Mouse (Mus musculus): Measurements from ENCODE around the gene Rai2. TPM values are rescaled to one million over a fixed set of nuclear protein-coding genes. Genes with fewer than 3 reads are reported as not detected.

Gene Rai2
- 10 to 100 TPM; 10.8 to 15.3 TPM for total RNA-seq (2021)
- long read RNA-seq, transcript Rai2-202 (2 exons, 2,165 nt): major isoform, 6 of 9 reads
- long read RNA-seq, partial matches to known transcripts: 1 of 9 reads
- long read RNA-seq, other reads (novel, unspliced or antisense): 0 of 9 reads

DNA sequence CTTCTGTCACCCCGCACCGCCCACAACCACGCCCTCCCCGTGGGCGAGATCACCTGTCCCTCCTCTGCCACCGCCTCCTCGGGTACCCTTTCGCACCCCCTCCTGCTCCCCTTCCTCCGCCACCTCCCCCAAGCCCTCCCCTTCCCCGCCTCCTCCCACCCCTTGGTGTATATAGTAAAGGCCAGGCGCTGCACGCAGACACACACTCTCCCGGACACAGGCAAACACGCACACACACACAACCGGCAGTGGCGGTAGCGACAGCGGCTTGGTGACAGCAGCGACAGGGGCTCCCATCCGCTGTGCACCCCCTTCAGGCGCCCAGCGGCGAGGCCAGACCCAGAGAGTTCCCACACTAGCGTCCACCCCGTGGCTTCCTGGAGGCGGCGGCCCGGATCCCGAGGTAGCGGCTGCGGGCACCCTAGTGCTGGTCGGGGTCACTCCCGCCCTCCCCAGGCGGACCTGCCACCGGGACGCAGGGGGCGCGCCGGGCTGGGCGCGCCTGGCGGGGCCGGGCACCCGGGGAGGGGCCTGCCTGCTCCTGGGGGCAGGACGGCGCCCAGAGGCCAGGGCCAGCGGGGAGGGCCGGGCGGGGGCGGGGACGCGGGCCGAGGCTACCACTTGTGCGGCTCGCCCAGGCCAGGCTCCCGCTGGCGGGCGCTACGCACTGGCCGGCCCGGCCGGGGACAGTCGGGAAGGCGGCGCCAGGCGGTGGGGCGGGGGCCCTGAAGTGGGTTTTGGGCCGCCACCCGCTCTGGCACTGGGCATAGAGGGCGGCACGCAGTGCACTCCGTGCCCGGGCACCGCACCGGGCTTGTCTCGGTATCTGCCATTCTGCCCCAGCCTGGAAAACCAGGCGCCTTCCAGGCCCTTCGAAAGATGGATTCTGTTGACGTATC is at the start of gene Rai2:
Gene Rai2, plus strand, starts transcription at position 205 of the 899 bp plus-strand sequence.
- peak in 1 of 2 experiments; percentile 18 for DNase-seq (ENCODE audit: low spot score in 2 of 2)

DNA sequence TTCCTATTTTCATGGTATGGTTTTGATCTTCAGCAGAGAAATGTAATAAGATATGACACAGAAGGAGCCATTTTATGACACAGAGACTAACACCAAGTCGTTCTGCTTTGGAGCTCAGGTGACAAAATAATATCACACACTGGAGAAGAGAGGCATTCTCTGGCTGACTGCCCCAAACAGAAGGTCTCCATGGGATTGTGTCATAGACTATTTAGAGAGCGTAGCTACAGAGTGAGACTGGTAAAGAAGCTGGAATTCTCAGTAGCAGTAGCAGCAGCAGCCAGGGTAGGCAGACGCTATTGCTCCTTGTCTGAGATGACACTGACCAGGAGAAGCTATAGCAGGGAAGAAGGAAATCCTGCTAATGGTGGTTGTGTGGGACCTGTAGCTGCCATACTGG is 27.5 kb upstream of the Rai2 start:
- no peak for DNase-seq (ENCODE audit: low spot score in 2 of 2)

DNA sequence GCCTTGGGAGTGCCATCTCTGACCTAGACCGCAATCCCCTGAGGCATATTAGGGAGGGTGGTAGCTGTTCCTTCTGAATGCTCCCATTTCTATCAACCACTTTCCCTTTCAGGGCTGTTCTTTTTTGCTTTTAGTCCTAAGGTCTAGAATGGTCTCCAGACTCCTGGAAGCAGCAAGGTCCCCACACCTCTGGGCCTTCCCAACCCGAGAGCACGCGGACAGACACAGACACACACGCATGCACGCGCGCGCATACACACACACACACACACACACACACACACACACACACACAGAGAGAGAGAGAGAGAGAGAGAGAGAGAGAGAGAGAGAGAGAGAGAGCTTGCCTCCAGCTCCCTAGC is 385 bp upstream of the Rai2 start:
- no peak for DNase-seq (ENCODE audit: low spot score in 2 of 2)

DNA sequence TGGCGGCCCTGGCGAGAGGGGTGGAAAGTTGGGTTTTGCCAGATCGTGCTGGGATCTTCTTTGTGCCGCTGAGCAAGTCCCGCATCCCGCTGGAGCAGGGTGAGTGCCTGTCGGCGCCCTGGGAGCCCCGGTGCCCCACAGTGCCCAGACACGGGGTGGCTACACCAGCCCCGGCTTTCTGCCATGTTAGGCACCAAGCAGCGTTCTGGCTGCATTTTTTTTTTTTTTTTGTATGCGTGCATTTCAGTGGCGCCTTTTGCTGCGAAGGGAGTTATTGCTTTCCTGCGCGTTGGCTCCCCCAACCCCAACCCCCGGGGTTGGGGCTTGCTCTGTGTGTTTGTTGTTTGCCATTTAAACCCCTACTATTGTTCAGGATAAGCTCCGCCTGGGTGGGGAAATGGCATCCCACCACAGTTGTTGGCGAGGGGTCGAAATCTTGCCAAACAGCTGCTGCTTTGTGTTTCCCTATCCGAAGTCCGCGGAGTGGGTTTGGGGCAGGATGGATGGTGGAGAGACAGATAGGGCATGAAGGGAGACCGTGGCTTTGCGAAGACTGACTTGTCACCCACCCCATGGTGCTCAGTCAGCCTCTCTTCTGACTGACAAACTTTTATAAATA is 1.0 kb downstream of the Rai2 start:
- DNase-seq (ENCODE audit: low spot score in 2 of 2): peak in 1 of 2 experiments; percentile 7

DNA sequence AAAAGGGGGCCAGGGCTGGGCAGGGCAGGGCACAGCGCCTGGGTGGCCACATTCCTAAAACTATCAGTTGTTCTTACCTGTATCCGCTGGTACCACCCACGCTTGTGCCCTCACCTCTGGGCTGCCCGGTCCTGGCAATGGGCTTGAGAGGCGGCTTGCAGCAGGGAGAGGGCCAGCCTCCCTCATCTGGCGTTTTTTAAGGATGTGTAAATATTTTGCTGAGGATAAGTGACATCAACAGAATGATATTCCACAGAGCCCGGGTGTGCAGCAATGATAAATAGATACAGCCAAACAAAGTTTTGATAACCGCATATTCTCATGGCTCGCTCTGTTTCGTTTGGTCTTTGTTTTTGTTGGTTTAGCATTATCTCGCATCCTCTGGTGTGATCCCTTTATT is 1.7 kb downstream of the Rai2 start:
- DNase-seq (ENCODE audit: low spot score in 2 of 2): no peak

DNA sequence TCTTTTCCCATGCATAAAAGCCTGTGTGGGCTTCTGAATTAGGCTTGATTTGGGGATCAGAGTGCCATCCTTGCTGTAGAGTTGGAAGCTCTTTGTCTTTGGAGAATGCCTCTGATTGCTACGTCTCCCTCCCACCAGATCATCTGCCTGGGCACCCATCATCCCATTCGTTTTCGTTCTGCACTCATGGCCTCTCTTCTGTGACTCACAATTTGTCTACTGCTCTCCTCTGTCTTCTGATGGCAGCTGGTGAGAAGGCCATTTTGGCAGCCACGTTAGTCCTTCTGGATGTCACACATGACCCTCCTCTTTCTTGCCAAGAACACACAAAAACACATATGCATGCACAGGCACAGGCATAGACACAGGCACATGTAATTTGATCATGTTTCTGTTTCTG is 4.2 kb downstream of the Rai2 start:
- DNase-seq (ENCODE audit: low spot score in 2 of 2): no peak

DNA sequence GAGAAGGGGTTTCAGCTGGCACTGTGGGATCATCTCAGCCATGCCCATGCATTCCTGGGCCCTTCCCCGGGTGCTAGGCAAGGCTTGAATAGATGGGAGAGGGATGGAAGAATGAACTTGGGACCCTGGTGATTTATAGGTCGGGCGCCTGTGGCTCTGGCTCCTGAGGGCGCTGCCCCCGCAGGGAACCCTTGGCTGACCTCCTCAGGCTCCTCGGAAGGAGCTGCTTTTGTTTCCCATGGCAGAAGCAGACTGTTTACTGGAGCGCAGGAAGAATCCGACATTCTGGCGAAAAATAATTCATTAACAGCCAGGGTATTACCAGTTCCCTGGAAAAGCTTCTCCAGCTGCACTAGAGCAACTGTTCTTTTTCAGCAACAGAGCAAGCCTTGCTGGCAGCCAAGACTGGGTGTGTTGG is 6.5 kb downstream of the Rai2 start:
- DNase-seq (ENCODE audit: low spot score in 2 of 2): peak in 1 of 2 experiments; percentile 41

DNA sequence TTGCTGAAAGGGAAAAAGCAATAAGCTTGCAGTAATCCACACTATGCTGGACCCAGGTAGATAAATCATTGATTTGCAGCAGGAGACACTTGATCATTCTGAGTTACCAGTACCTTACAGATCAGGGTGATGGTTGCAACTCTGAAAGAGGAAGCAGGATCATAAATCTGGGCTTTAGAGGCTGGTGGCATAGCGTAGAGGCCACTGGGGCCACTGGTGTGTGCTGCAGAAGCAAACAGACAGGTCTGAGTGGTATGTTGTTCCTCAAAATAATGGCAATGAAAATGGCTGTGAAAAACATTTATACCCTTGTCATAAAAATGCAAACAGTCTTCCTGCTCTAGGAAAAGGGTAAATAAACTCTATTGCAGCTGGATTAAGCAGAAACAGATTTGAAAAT is 9.4 kb downstream of the Rai2 start:
- DNase-seq (ENCODE audit: low spot score in 2 of 2): no peak

DNA sequence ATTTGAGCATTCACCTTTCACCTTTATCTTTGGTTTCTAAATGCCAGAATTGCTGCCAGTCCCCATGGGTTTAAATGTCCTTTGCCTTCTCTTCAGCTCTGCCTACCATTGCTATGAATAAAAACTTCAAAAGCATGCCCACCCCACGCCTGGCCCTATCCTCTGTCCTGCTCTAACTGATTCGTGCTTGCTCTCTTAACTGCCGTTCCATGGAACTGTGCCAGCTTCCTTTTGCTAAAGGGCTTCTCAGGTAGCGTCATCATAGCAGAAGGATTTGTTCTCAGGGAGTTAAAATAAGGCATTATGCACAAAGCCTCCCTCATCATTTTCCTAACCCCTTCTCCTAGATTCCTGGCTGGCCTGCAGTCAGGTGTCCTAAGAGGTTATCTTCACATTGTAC is 11.6 kb downstream of the Rai2 start:
- no peak for DNase-seq (ENCODE audit: low spot score in 2 of 2)

DNA sequence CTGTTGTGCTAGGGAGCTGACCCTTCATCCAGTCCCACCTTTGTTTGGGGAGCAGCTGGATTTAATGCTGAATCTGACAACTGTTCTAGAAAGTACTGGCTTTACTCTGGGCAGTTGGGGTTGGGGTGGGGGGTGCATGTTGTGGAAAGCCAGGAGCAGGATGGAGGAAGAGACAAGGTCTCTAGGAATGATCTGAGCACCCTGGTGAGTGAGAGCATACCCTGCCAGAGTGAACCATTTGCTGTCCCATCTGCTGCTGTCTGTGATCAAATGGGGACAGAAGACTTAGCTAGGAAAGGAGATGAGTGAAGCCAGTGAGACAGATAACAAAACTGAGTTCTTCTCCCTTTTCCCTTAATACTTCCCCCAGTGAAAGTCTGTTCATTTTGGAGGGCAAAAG is 13.2 kb downstream of the Rai2 start:
- no peak for DNase-seq (ENCODE audit: low spot score in 2 of 2)

DNA sequence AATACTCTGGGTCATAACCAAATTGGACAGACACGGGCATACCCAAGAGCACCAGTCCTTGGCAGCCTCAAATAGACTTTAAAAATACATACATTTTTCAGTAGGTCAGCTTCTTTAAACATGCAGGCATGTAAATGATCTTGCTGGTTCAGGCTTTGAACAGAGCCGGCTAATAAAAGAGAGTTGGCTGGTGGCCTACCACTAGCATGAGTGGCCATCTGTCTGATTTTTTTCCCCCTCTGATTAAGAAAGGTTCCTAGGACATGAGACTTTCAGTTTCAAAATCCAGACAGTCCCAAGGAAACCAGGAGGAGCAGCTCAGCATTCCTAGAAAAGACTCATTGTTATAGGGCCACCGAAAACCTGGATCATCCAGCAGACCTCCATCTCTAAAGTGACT is 15.0 kb downstream of the Rai2 start:
- DNase-seq (ENCODE audit: low spot score in 2 of 2): no peak

DNA sequence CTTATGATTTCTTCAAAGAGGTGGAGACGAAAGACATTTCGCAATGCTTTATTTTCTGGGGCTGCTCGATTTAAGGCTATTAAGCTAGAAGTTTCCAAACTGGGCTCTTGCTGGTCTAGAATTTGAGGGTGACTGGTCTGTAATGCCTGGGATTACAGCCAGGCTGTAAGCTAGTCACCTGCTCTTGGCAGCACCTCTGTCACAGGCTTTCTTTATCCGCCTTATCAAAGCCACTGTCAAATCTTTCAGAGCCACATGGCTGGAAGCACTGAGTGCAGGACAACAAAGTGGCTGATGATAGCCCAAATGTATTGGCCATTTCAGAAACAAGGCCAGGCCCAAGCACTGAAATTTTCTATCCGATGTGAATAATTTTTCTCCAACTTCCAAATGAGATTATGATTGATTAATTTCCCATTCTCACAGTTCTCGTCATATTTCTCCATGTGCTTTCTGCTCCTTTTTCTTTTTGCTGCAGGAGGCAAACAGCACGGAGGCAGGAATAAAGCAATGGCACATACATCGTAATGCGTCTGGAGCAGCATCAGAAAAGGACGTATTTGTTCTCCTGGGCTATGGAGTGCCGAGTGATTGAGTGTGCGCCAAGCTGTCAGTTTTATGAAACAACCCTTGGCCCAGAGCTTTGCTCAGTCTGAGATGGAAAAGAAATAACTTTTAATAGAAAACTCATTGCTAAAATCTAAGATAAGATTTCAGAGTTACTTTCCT is 16.9 kb downstream of the Rai2 start:
- DNase-seq (ENCODE audit: low spot score in 2 of 2): no peak

DNA sequence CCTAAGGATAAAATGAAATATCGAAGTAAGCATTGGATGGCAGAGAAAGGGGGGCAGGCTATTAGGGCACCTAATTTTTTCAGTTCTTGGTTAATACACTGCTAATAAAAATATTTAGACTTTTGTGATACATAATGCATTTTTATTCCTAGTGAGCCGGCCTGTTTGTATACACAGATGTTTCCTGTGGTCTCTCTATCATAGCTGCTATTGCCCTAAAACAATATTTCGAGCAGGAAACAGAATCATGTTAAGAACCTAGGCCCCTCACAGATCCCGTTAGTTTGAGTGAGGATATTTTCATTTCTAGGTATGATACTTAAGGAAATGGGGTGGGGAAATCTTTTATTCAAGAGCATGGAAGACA is 17.4 kb downstream of the Rai2 start:
- no peak for DNase-seq (ENCODE audit: low spot score in 2 of 2)

DNA sequence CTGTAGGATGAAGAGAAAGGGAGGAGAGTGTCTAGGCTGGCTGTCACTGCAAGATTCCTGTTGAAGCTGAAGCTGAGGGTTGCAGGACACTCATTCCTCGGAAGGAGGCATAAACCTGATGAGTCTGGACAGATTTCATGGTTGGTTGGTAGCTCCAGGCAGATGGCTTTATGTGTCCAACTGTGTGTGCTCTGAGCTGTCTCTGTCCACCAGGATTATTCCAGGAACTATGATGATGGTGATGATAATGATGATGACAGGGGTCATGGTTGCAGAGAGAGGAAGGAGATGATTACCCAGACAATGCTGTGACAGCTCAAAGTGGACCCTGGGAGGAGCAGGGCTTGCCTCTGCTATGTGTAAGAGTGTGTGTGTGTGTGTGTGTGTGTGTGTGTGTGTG is 22.5 kb downstream of the Rai2 start:
- no peak for DNase-seq (ENCODE audit: low spot score in 2 of 2)

DNA sequence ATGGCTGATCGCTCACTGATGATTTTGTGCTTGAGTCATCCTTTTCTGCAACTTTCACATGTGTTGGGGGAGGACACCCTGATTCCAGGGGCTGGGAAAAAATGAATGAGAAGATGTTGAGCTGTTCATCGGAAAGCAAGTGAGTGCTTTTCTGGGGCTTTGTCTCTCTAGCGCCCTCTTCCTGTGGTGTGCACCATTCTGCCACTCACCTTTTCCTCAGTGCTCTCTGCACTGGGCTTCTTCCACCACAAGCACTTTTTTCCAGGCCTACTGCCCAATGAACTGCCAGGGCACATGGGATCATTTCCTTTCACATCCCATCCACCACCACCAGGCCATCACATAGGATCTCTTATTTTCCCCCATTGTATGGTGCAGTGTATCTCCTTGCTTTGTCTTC is 26.2 kb downstream of the Rai2 start:
- DNase-seq (ENCODE audit: low spot score in 2 of 2): no peak

DNA sequence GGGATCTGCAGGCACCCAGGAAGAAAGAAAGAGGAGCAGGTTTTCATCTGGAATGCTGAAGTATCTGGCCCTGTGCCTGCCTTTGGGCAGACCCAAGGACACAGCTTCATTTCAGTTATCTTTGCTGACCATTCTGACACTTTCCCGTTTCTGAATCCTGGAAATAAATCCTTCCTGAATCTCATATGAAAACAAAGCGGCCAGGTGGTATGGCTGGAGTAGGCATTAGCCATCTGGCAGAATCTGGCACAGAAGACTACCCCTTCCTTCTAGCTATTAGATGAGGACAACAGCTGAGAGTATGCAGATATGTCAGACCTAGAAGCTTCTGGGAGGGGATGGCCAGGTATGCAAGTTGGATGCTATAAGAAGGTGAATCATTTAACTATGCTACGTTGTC is 28.4 kb downstream of the Rai2 start:
- no peak for DNase-seq (ENCODE audit: low spot score in 2 of 2)

DNA sequence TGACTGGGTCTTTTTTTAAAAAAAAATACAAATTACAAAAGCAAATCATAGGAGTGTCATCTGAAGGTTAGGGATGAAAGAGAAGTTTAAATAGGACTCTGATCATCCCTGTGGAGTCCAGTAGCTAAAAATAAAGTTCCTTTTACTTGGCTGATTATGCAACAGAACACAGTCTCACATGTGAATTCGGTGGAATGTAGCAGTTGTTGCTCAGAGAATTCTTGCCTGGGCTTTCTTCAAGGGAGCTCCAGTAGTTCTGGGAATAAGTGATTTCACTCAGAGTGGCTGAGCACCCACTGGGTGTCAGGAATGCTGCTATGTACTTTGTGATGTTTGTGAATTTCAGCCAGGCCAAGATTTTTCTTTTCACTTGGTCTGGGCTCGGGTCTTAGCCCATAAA is 30.5 kb downstream of the Rai2 start:
- no peak for DNase-seq (ENCODE audit: low spot score in 2 of 2)

DNA sequence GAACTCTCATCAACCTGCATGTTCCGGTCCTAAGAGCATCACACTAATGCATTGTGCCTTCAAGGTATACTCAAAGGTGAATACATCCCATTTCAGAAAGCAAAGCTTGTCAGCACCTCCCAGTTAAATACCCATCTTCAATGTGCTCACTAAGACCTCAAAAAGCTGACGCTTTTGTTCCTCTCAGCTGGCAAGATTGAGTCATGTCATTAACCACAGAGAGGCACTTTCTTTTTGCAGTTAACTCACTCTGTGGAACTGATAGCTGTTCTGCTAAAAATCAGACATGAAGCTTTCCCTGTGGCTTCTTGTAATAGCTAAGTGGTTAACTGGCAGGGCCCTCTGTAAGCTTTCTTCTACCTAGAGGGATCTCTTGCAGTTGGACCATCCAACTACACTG is 36.6 kb downstream of the Rai2 start:
- DNase-seq (ENCODE audit: low spot score in 2 of 2): no peak

DNA sequence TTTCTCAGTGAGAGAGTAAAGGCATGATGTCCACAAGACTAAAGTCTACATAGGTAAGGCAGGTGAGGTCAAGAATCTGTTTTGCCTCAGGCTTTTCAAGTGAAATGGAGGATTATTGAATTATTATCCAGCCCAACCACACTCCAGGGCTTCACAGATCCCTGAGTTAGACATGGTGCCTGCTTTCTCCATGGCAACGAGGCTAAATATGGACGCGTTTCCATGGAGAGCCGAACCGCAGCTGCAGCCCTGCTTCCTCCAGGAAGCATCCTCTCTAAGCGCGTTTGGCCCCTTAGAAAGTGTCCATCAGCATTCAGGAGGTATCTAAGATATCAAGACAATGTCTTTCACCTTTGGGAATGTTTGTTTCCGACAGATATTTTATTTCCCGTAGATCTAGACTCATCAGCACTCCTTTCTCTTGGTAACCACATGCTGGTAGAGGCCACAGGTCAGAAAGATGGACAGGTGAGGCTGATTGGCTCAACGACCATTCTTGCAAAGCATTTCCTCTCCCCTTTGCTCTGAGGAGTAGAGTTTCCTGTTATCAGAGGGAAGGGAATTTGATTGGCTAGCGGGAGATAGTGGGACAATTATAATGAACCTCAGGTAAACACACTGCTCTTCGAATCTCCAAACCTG is 59.6 kb downstream of the Rai2 start:
- DNase-seq (ENCODE audit: low spot score in 2 of 2): peak in 1 of 2 experiments; percentile 37

DNA sequence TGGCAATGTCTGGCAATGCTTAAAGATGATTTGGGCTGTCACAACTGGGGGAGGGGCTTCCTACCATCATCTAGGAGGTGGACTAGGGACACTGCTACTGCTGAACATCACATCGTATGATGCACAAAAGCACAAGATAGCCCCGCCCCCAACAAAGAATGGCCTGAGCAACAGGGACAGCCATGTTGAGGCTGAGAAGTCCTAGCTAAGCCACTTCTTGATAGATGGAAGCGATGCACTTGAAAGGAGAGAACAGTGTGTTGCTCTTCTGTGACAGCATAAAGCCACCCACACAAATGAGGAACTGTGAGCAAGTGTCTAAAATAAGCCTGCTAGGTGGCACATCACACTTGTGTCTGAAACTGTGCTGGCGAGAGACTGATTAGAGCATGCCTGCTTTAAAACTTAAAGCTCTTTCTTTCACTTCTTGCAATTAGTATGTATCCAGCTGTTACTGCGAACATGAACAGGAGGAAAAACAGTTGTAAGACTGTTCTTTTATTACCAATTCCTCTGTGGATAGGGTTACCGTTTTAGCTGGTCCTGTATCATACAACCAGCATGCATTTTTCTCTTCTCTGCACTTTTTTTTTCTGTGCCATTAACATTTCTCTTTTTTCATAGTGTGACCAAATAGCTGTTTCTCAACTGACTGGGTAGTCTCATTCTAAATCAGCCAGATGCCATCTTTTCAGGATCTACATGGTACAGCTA is 63.6 kb downstream of the Rai2 start:
- DNase-seq (ENCODE audit: low spot score in 2 of 2): peak in 1 of 2 experiments; percentile 23

DNA sequence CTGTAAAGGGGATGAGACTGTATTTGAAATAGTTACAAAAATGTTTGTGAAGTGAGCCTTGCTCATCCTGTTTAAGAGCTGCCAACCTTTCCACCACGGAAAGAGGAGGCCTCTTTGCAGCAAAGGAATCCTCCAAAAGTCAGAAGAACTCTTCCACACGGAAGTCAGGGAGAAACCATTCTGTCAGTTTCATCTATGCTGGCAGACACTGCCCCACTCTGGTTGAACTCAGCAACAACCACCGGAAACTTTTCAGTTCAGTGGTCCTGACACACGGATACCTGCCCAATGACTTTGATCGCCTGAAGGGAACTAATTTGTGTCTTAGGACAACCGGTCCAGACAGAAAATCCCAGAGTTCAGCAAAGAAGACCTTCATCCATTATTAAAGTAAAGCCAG is 73.3 kb downstream of the Rai2 start:
- DNase-seq (ENCODE audit: low spot score in 2 of 2): peak in 1 of 2 experiments; percentile 26

All from layer of hippocampus, adult 18-20 months (tissue).